Mouse (Mus musculus) embryonic facial prominence, embryonic 13.5 days (tissue): Measurements from ENCODE around the gene Efcab5. TPM values are rescaled to one million over a fixed set of nuclear protein-coding genes. Genes with fewer than 3 reads are reported as not detected.
"Not testable (repeated sequence)": the region's sequence is repeated elsewhere in the genome, so short reads cannot be mapped to it uniquely, and the experiment has no call there.

ENCODE experiments used
- ATAC-seq: fragments of 200-750 bp; cut with Nextera tagmentation; 2 replicates; pipeline ENCODE4 v1.8.0; 2017; ENCODE audit warnings: low read depth; ENCODE audit not compliant: insufficient number of reproducible peaks, insufficient read depth, low FRiP score, low TSS enrichment
- H3K27ac ChIP-seq: fragments of 300-500 bp; sonication (generic); 2 replicates; pipeline ENCODE4 v1.5.1; 2015; ENCODE audit warnings: moderate library complexity, mild to moderate bottlenecking, inconsistent platforms
- H3K27me3 ChIP-seq: fragments of 300-500 bp; sonication (generic); 2 replicates; pipeline ENCODE4 v1.6.1; 2015; ENCODE audit warnings: mild to moderate bottlenecking, inconsistent platforms
- H3K36me3 ChIP-seq: fragments of 300-500 bp; sonication (generic); 2 replicates; pipeline ENCODE4 v1.6.1; 2015; ENCODE audit warnings: mild to moderate bottlenecking, inconsistent platforms
- H3K4me1 ChIP-seq: fragments of 300-500 bp; sonication (generic); 2 replicates; pipeline ENCODE4 v1.6.1; 2015; ENCODE audit warnings: inconsistent platforms
- H3K4me2 ChIP-seq: fragments of 300-500 bp; sonication (generic); 2 replicates; pipeline ENCODE4 v1.6.1; 2015; ENCODE audit warnings: moderate library complexity, mild to moderate bottlenecking, inconsistent platforms
- H3K4me3 ChIP-seq: fragments of 300-500 bp; sonication (generic); 2 replicates; pipeline ENCODE4 v1.5.1; 2015; ENCODE audit warnings: mild to moderate bottlenecking, inconsistent platforms
- H3K9ac ChIP-seq: fragments of 300-500 bp; sonication (generic); 2 replicates; pipeline ENCODE4 v1.6.1; 2015; ENCODE audit warnings: mild to moderate bottlenecking, inconsistent platforms
- H3K9me3 ChIP-seq: fragments of 300-500 bp; sonication (generic); 2 replicates; pipeline ENCODE4 v1.6.1; 2016; ENCODE audit warnings: inconsistent platforms
- WGBS: fragments of 180-500 bp; shearing (Covaris S2); methylation state at CpG from one replicate; pipeline ENCODE4 v1.1.7; 2015; ENCODE audit warnings: mixed read lengths; 5-methylcytosine and 5-hydroxymethylcytosine counted together
- polyA plus RNA-seq: library from polyadenylated mRNA; unstranded; fragments of >200 nt; fragmentation: Nextera tagmentation; extraction: Ambion mirVana; gene quantifications from 2 replicates; pipeline ENCODE4 v1.2.1, GENCODE M21; 2015

Efcab5 gene
- polyA plus RNA-seq, 1 experiment from 2014 or later = 0.48 TPM

GRCm38 (mm10) chr11:77133450-77133849 is 55.3 kb downstream of the Efcab5 start:
- Histone ChIP-seq H3K36me3 (no peaks in the 10 kb centered on the region), H3K9me3 (no peaks in the 10 kb centered on the region), H3K27me3 (no peaks in the 10 kb centered on the region), H3K4me2 (no peak overlapping the region), H3K4me1 (no peaks in the 10 kb centered on the region), H3K4me3 (no peak overlapping the region), H3K9ac (no peak overlapping the region), H3K27ac (no peak overlapping the region)
- WGBS = 95% methylated on average over 4 of the region's 4 CpGs
- ATAC-seq = no peak

GRCm38 (mm10) chr11:77132580-77132979 is 56.2 kb downstream of the Efcab5 start:
- Histone ChIP-seq H3K4me1 (no peaks in the 10 kb centered on the region), H3K27me3 (no peaks in the 10 kb centered on the region), H3K4me2 (no peak overlapping the region), H3K4me3 (no peak overlapping the region), H3K36me3 (no peaks in the 10 kb centered on the region), H3K9me3 (no peaks in the 10 kb centered on the region), H3K9ac (no peak overlapping the region), H3K27ac (no peak overlapping the region)
- no peak for ATAC-seq
- WGBS = 57% methylated on average over 3 of the region's 3 CpGs

DNA sequence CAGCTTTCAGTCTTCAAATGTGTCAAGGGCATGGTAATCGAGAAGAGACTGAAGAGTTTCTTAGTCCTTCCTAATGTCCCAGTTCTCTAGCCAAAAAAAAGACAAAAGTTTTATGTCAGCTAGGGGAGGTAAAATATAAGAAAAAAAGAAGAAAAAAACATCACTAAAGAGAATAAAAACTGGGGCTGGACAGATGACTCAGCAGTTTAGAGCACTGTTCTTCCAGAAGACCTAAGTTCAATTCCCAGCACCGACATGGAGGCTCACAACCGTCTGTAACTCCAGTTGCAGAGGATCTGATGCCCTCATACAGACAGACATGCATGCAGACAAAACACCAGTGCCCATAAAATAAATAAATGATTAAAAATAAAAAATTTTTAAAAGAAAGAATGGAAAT is 60.2 kb downstream of the Efcab5 start:
- 87% methylated on average over 3 of the region's 3 CpGs for WGBS

DNA sequence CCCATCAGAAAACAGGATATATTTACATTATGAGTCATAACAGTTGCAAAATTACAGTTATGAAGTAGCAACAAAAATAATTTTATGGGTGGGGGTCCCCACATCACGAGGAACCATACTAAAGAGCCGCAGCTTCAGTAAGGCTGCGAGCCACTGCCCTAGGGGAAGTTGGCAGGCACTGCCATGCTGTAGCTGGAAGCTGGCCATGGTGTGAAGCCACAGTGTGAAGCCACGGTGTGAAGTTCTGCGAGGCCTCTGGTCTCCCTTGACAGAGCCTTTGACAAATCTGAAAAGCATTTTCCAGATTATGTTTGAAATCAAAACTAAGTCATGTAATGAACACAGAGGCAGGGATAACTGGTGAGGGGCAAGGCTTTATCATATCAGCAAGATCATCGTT is 77.6 kb downstream of the Efcab5 start:
- Histone ChIP-seq H3K36me3 (no peaks in the 10 kb centered on the region), H3K27ac (no peak overlapping the region), H3K9me3 (no peaks in the 10 kb centered on the region), H3K27me3 (no peaks in the 10 kb centered on the region), H3K4me2 (no peak overlapping the region), H3K4me1 (no peaks in the 10 kb centered on the region), H3K9ac (no peak overlapping the region), H3K4me3 (no peak overlapping the region)
- no peak for ATAC-seq
- WGBS = 82% methylated on average over 6 of the region's 6 CpGs

More for the DNA sequence above, 60.2 kb downstream of the Efcab5 start:
- Histone ChIP-seq H3K4me3 (no peak overlapping the region), H3K36me3 (no peaks in the 10 kb centered on the region), H3K9me3 (no peaks in the 10 kb centered on the region), H3K9ac (no peak overlapping the region), H3K27me3 (no peaks in the 10 kb centered on the region), H3K4me2 (no peak overlapping the region), H3K4me1 (no peaks in the 10 kb centered on the region), H3K27ac (no peak overlapping the region)
- ATAC-seq = no peak

DNA sequence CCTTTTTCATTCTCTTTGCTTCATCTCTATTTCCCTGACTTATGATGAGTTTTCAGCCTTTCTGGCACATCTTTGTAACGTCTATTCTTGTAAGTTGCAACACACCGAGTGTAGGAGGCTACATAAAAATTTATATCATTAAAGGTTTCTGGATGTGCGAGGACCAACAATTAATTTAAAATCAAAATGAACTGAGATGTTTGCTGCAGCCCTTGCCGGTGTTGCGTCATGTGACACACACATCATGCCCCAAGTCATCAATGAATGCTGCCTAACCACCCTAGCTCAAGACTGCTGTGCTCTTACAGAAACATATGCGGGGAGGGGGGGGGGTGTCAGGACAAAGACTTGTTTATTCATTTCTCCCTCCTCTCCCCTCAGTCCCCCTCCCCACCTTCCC is 80.3 kb downstream of the Efcab5 start:
- H3K27me3 ChIP-seq = no peaks in the 10 kb centered on the region
- no peak overlapping the region for H3K4me3 ChIP-seq
- no peaks in the 10 kb centered on the region for H3K4me1 ChIP-seq
- H3K27ac ChIP-seq = no peak overlapping the region
- H3K9me3 ChIP-seq = no peaks in the 10 kb centered on the region
- H3K36me3 ChIP-seq = no peaks in the 10 kb centered on the region
- 86% methylated on average over 6 of the region's 6 CpGs for WGBS
- H3K9ac ChIP-seq = no peak overlapping the region
- no peak for ATAC-seq
- H3K4me2 ChIP-seq = no peak overlapping the region

- H3K9me3 ChIP-seq, H3K9ac ChIP-seq, ATAC-seq, H3K27ac ChIP-seq, H3K27me3 ChIP-seq, H3K36me3 ChIP-seq, H3K4me3 ChIP-seq, H3K4me1 ChIP-seq, H3K4me2 ChIP-seq: not testable (repeated sequence)
- 82% methylated on average over 12 of the region's 12 CpGs for WGBS
These were observed 80.9 kb downstream of the Efcab5 start for GRCm38 (mm10) chr11:77107872-77108271.

GRCm38 (mm10) chr11:77106961-77107360 is 81.8 kb downstream of the Efcab5 start:
- no peaks in the 10 kb centered on the region for H3K27me3 ChIP-seq
- WGBS = 89% methylated on average over 6 of the region's 6 CpGs
- no peaks in the 10 kb centered on the region for H3K36me3 ChIP-seq
- H3K9ac ChIP-seq = no peak overlapping the region
- no peaks in the 10 kb centered on the region for H3K4me1 ChIP-seq
- ATAC-seq = no peak
- H3K27ac ChIP-seq = no peak overlapping the region
- no peak overlapping the region for H3K4me3 ChIP-seq
- no peaks in the 10 kb centered on the region for H3K9me3 ChIP-seq
- no peak overlapping the region for H3K4me2 ChIP-seq

DNA sequence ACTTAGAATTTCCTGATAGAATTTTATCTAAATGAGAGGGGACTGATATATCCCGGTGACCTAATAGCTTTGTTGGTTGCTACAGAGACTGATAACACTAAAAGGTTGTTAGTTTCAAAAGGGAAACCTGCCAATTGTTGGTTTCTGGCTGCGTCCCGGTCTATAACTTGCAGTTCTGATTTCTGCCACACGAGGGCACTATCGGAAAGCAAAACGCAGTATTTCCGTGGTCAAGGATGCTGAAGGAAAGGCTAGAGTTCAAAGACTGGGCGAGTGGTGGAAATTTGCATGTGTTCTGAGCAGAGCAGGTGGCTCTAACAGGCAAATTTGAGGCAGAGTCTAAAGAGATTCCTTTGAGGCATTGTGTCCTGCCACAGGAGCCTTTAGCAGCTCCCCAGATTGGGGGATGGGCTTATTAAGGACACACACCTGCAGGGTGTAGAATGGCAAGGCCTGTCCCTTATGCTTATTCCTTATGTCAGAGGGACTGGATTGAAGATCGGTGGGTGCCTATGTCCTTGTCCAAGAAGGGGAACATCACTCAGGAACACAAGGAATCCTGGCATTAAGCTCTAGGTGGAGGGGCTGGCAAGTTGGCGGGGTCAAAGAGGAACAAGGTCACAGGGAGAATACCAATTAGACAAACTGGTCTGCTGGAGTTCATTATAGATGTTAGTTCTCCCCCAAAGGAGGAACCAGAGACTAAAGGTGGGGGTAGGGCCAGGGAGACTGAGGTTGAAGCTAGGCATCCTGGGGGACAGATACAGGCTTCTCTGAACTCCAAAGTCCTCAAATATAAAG is 88.4 kb downstream of the Efcab5 start:
- Histone ChIP-seq H3K4me3 (no peak overlapping the region), H3K9me3 (no peaks in the 10 kb centered on the region), H3K27me3 (peaks cover 4% of the 10 kb centered on the region; the same call in 1 of the 2 replicates), H3K4me1 (peaks cover 9% of the 10 kb centered on the region), H3K36me3 (no peaks in the 10 kb centered on the region), H3K4me2 (no peak overlapping the region), H3K27ac (no peak overlapping the region), H3K9ac (no peak overlapping the region)
- no peak; the same call in 1 of the 2 replicates for ATAC-seq
- 12% methylated on average over 10 of the region's 10 CpGs for WGBS

DNA sequence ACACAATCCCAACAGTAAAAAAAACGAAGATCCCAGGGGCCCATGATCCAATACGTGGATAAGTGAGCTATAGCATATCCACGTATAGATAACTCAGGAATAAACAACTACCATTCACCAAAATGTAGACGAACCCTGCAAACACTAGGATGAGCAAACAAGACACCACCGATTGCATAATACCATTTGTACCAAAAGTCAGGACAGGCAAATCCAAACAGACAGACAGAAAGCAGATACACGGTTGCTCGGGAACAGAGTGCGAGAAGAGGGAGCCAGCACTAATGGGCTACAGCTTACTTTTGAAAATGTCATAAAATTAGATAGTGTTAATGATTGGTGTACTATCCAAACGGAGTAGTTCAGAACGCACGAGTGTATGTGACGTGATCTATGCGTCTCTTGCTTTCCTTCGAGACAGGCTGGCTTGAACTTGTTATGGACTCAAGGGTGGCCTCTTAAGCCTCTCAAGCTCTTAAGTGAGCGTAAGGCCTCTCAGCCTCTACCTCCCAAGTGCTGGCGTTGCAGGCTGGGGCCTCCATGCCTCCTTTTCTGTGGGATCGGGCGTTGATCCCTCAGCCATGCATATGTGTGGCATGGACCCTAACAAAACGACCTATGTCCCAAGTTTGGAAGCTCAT is 90.3 kb downstream of the Efcab5 start:
- peaks cover 9% of the 10 kb centered on the region for H3K4me1 ChIP-seq
- no peak for ATAC-seq
- H3K27me3 ChIP-seq = peaks cover 4% of the 10 kb centered on the region; the same call in 1 of the 2 replicates
- no peak overlapping the region for H3K9ac ChIP-seq
- H3K9me3 ChIP-seq = no peaks in the 10 kb centered on the region
- H3K36me3 ChIP-seq = no peaks in the 10 kb centered on the region
- H3K4me3 ChIP-seq = no peak overlapping the region
- WGBS = 81% methylated on average over 19 of the region's 19 CpGs
- H3K27ac ChIP-seq = no peak overlapping the region
- H3K4me2 ChIP-seq = no peak overlapping the region

GRCm38 (mm10) chr11:77096991-77097390 is 91.8 kb downstream of the Efcab5 start:
- Histone ChIP-seq H3K36me3 (no peaks in the 10 kb centered on the region), H3K4me2 (no peak overlapping the region), H3K9ac (no peak overlapping the region), H3K27ac (no peak overlapping the region), H3K4me3 (no peak overlapping the region), H3K4me1 (peaks cover 9% of the 10 kb centered on the region), H3K27me3 (peaks cover 4% of the 10 kb centered on the region; the same call in 1 of the 2 replicates), H3K9me3 (no peaks in the 10 kb centered on the region)
- 58% methylated on average over 7 of the region's 7 CpGs for WGBS
- ATAC-seq = no peak

- WGBS = 50% methylated on average over 3 of the region's 3 CpGs
- Histone ChIP-seq H3K27me3 (peaks cover 4% of the 10 kb centered on the region; the same call in 1 of the 2 replicates), H3K4me3 (no peak overlapping the region), H3K9ac (no peak overlapping the region), H3K4me1 (peaks cover 9% of the 10 kb centered on the region), H3K9me3 (no peaks in the 10 kb centered on the region), H3K36me3 (no peaks in the 10 kb centered on the region), H3K27ac (no peak overlapping the region), H3K4me2 (no peak overlapping the region)
- ATAC-seq = no peak
These were observed 92.2 kb downstream of the Efcab5 start for GRCm38 (mm10) chr11:77096581-77096980.

GRCm38 (mm10) chr11:77095206-77095605 is 93.6 kb downstream of the Efcab5 start:
- no peak overlapping the region for H3K4me2 ChIP-seq
- H3K9me3 ChIP-seq = no peaks in the 10 kb centered on the region
- H3K36me3 ChIP-seq = no peaks in the 10 kb centered on the region
- no peak overlapping the region for H3K9ac ChIP-seq
- no peak overlapping the region for H3K27ac ChIP-seq
- H3K27me3 ChIP-seq = peaks cover 4% of the 10 kb centered on the region; the same call in 1 of the 2 replicates
- H3K4me3 ChIP-seq = no peak overlapping the region
- 57% methylated on average over 10 of the region's 10 CpGs for WGBS
- no peak for ATAC-seq
- peaks cover 7% of the 10 kb centered on the region for H3K4me1 ChIP-seq
